Mouse (Mus musculus): Measurements from ENCODE around the gene Abi3bp. TPM values are rescaled to one million over a fixed set of nuclear protein-coding genes. Genes with fewer than 3 reads are reported as not detected.

Gene Abi3bp
- total and polyA plus RNA-seq, 3 experiments: 0.03 TPM; not detected in 2

DNA sequence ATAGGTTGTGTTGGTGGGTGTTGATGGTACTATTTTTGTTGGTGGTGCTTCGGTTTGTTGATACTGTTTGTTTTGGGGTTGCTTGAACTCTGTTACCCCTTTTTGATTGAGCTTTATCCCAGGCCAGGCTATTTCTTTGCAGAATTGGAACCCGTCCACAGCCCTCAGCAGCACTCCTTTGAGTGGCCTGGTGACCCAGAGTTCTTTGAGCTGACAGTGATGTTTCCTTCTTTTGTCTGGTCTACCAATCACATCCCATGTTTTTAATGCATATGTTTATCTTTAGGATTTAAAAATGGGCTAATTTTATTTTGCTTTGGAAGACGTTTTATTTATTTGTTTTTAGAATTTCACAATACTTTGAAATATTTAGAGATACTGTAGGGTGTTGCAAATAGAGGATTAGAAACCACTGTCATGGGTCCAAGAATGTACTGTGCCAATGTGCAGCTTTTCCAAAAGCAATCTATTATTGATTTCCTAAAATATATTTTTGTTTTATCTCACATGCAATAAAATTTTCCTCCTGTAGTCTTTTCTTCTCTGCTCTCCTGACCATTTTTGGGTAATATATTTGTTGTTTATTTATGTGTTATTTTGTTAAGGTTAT lies 50.5 kb downstream of the Abi3bp start:
- no peaks in the 10 kb centered on the region for H3K9me3 ChIP-seq (replicated peaks; ENCODE audit: insufficient read depth, low read length)
- no peak overlapping the region for H3K27ac ChIP-seq (ENCODE audit: control insufficient read depth, low read depth, low read length)
- no peak for DNase-seq (ENCODE audit: low read depth, low spot score)
- no peaks in the 10 kb centered on the region for H3K79me2 ChIP-seq (ENCODE audit: control insufficient read depth, insufficient read depth, low read length, poor library complexity)
- no peaks in the 10 kb centered on the region for H3K4me1 ChIP-seq (ENCODE audit: control insufficient read depth in 1 of 2, insufficient read depth in 2 of 2, low read length in 2 of 2)
- no peak overlapping the region for H3K9ac ChIP-seq (ENCODE audit: control insufficient read depth, low read depth, low read length, poor library complexity, severe bottlenecking)
- H3K36me3 ChIP-seq (ENCODE audit: control insufficient read depth in 1 of 2, insufficient read depth in 2 of 2, low read length in 2 of 2): no peaks in the 10 kb centered on the region
- TF ChIP-seq MXI1 (IDR thresholded peaks at IDR 0.05; ENCODE audit: low read depth, low read length): no peak
- TF ChIP-seq ZNF384 (IDR thresholded peaks at IDR 0.05; ENCODE audit: low read depth, low read length): no peak
- TF ChIP-seq SMC3 (IDR thresholded peaks at IDR 0.05; ENCODE audit: low read depth, low read length): no peak
- no peak for TF ChIP-seq JUND (IDR thresholded peaks at IDR 0.05; ENCODE audit: low read depth, low read length)
- no peak for TF ChIP-seq USF1 (IDR thresholded peaks at IDR 0.05; ENCODE audit: low read depth, low read length)
- H3K4me3 ChIP-seq (ENCODE audit: control insufficient read depth in 1 of 2, insufficient read depth in 1 of 2, low read depth in 2 of 2, low read length in 2 of 2): no peak overlapping the region
- peaks cover 1 to 3% of the 10 kb centered on the region in 2 experiments; a peak in 2 of 4 replicates for H3K27me3 ChIP-seq (ENCODE audit: control insufficient read depth in 1 of 2, insufficient read depth in 2 of 2, low read length in 2 of 2)

DNA sequence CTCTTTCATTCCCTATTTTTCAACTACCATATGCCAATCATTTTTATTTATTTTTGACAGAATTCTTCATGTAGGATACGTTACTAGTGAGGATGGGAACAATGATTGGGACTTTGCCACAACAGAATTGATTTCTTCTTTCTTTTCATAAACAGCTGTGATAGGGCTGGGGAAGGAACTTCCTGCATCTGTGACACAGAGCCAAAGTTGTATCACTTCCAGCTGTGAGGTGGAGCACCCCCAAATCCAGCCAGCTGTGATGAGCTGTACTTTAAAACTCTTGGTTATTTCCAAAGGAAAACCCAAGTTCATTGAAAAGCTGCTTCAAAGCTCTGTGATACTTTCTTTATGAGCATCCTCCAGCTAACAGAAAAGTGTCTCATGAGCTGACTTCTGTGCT lies 101.9 kb downstream of the Abi3bp start:
- no peaks in the 10 kb centered on the region for H3K4me1 ChIP-seq (ENCODE audit: control insufficient read depth in 1 of 2, insufficient read depth in 2 of 2, low read length in 2 of 2)
- peaks cover 0 to 2% of the 10 kb centered on the region in 2 experiments; a peak in 3 of 4 replicates for H3K27me3 ChIP-seq (ENCODE audit: control insufficient read depth in 1 of 2, insufficient read depth in 2 of 2, low read length in 2 of 2)
- H3K79me2 ChIP-seq (ENCODE audit: control insufficient read depth, insufficient read depth, low read length, poor library complexity): no peaks in the 10 kb centered on the region
- no peaks in the 10 kb centered on the region for H3K9me3 ChIP-seq (replicated peaks; ENCODE audit: insufficient read depth, low read length)
- no peak for DNase-seq (ENCODE audit: low read depth, low spot score)
- H3K27ac ChIP-seq (ENCODE audit: control insufficient read depth, low read depth, low read length): no peak overlapping the region
- no peaks in the 10 kb centered on the region for H3K36me3 ChIP-seq (ENCODE audit: control insufficient read depth in 1 of 2, insufficient read depth in 2 of 2, low read length in 2 of 2)
- H3K9ac ChIP-seq (ENCODE audit: control insufficient read depth, low read depth, low read length, poor library complexity, severe bottlenecking): no peak overlapping the region
- TF ChIP-seq TBP (IDR thresholded peaks at IDR 0.05; ENCODE audit: low read depth, low read length): no peak
- no peak for TF ChIP-seq ZKSCAN1 (IDR thresholded peaks at IDR 0.05; ENCODE audit: low read depth, low read length)
- no peak for TF ChIP-seq SIN3A (IDR thresholded peaks at IDR 0.05; ENCODE audit: low read length)
- TF ChIP-seq POLR2AphosphoS2 (IDR thresholded peaks at IDR 0.05; ENCODE audit: low read length): no peak
- no peak for TF ChIP-seq MAFK (IDR thresholded peaks at IDR 0.05; ENCODE audit: borderline replicate concordance, low read depth, low read length)
- TF ChIP-seq E2F4 (IDR thresholded peaks at IDR 0.05; ENCODE audit: borderline replicate concordance, low read depth, low read length): no peak
- TF ChIP-seq USF1 (IDR thresholded peaks at IDR 0.05; ENCODE audit: low read depth, low read length): no peak
- TF ChIP-seq GABPA (IDR thresholded peaks at IDR 0.05; ENCODE audit: low read depth, low read length): no peak
- no peak for TF ChIP-seq MAZ (IDR thresholded peaks at IDR 0.05; ENCODE audit: low read depth, low read length)
- TF ChIP-seq POLR2A (IDR thresholded peaks at IDR 0.05; ENCODE audit: control insufficient read depth in 1 of 2, insufficient read depth in 1 of 2, low read depth in 1 of 2, low read length in 2 of 2, poor library complexity in 1 of 2): no peak
- no peak for TF ChIP-seq USF2 (IDR thresholded peaks at IDR 0.05; ENCODE audit: borderline replicate concordance in 1 of 2, insufficient read depth in 1 of 2, low read depth in 1 of 2, low read length in 2 of 2)
- TF ChIP-seq NELFE (IDR thresholded peaks at IDR 0.05; ENCODE audit: low read depth, low read length): no peak
- no peak overlapping the region for H3K4me3 ChIP-seq (ENCODE audit: control insufficient read depth in 1 of 2, insufficient read depth in 1 of 2, low read depth in 2 of 2, low read length in 2 of 2)
